Mouse (Mus musculus) neural tube, embryonic 10.5 days (tissue): ENCODE measurements around the gene Rapsn.

Experiments
- DNase-seq: peaks from one replicate; pipeline ENCODE4 v3.0.0-alpha.2; 2017; ENCODE audit warnings: low spot score; ENCODE audit errors: extremely low spot score

Gene Rapsn

GRCm38 (mm10) chr2:91053181-91053933 lies 17.9 kb downstream of the Rapsn start:
- no peak for DNase-seq

GRCm38 (mm10) chr2:91053934-91054382 lies 18.5 kb downstream of the Rapsn start, which contains the start of gene Psmc3:
Psmc3 (plus strand) TSS chr2:91054009.
- DNase-seq: peak; percentile 95

- DNase-seq: no peak
Observed at GRCm38 (mm10) chr2:91058435-91058834, 23.0 kb downstream of the Rapsn start.

GRCm38 (mm10) chr2:91059376-91059775 lies 24.0 kb downstream of the Rapsn start:
- no peak for DNase-seq

- peak; percentile 54 for DNase-seq
Observed at GRCm38 (mm10) chr2:91060544-91061355, 25.3 kb downstream of the Rapsn start.

GRCm38 (mm10) chr2:91061849-91062481 lies 26.5 kb downstream of the Rapsn start:
- DNase-seq: no peak

GRCm38 (mm10) chr2:91062779-91063606 lies 27.6 kb downstream of the Rapsn start:
- no peak for DNase-seq

- DNase-seq: no peak
Observed at GRCm38 (mm10) chr2:91064211-91064610, 28.8 kb downstream of the Rapsn start.

- no peak for DNase-seq
Observed at GRCm38 (mm10) chr2:91065544-91065943, 30.1 kb downstream of the Rapsn start.

GRCm38 (mm10) chr2:91066455-91066854 lies 31.0 kb downstream of the Rapsn start:
- no peak for DNase-seq

- DNase-seq: no peak
Observed at GRCm38 (mm10) chr2:91068162-91068871, 32.9 kb downstream of the Rapsn start.

GRCm38 (mm10) chr2:91068872-91069165 lies 33.4 kb downstream of the Rapsn start:
- no peak for DNase-seq

GRCm38 (mm10) chr2:91069306-91070000 lies 34.0 kb downstream of the Rapsn start:
- DNase-seq: no peak

- peak; percentile 96 for DNase-seq
Observed at GRCm38 (mm10) chr2:91070076-91070800, 34.8 kb downstream of the Rapsn start, which contains the start of gene Slc39a13. Slc39a13 (minus strand) TSS chr2:91070417.

GRCm38 (mm10) chr2:91071059-91071458 lies 35.6 kb downstream of the Rapsn start:
- no peak for DNase-seq

- DNase-seq: no peak
Observed at GRCm38 (mm10) chr2:91072092-91072491, 36.7 kb downstream of the Rapsn start.

GRCm38 (mm10) chr2:91077957-91078313 lies 42.5 kb downstream of the Rapsn start:
- no peak for DNase-seq

GRCm38 (mm10) chr2:91078314-91079025 lies 43.0 kb downstream of the Rapsn start:
- peak; percentile 51 for DNase-seq

GRCm38 (mm10) chr2:91079026-91079384 lies 43.6 kb downstream of the Rapsn start:
- no peak for DNase-seq
